Mouse (Mus musculus) erythroblast, embryonic 14.5 days (primary cell): ENCODE data around the gene Ciao2b. TPM values are rescaled to one million over a fixed set of nuclear protein-coding genes. Genes with fewer than 3 reads are reported as not detected.

Experiments used
- H3K27me3 ChIP-seq: 2 replicates; pipeline ENCODE4 v1.6.1; 2012; ENCODE audit warnings: inconsistent platforms; ENCODE audit not compliant: control insufficient read depth
- H3K36me3 ChIP-seq: 2 replicates; pipeline ENCODE4 v1.6.1; 2012; ENCODE audit warnings: mild to moderate bottlenecking, inconsistent platforms; ENCODE audit not compliant: control insufficient read depth
- H3K4me1 ChIP-seq: 2 replicates; pipeline ENCODE4 v1.6.1; 2012; ENCODE audit warnings: inconsistent platforms; ENCODE audit not compliant: control insufficient read depth
- H3K4me3 ChIP-seq: replicated peaks from 2 replicates; pipeline ENCODE3; 2012; ENCODE audit warnings: moderate library complexity, mild to moderate bottlenecking, inconsistent platforms
- H3K9me3 ChIP-seq: 2 replicates; pipeline ENCODE4 v1.6.1; 2012; ENCODE audit warnings: low read length, inconsistent platforms, mixed read lengths; ENCODE audit not compliant: control insufficient read depth
- GATA1 ChIP-seq: IDR thresholded peaks from 2 replicates; pipeline ENCODE4 v1.6.1; 2012; ENCODE audit warnings: low read length, inconsistent platforms, mixed read lengths
- TAL1 ChIP-seq: IDR thresholded peaks from 3 replicates; pipeline ENCODE4 v1.6.1; 2012; ENCODE audit warnings: low read length, inconsistent platforms, mixed read lengths
- polyA plus RNA-seq: library from polyadenylated mRNA; stranded (reverse); fragments of >175 nt; gene quantifications from 2 replicates; pipeline ENCODE4 v1.2.3, GENCODE M21; 2012

Ciao2b gene
- polyA plus RNA-seq, 1 experiment = 10.3 TPM

GRCm38 (mm10) chr8:104635004-104635710, 6.6 kb downstream of the Ciao2b start:
- Histone ChIP-seq H3K36me3 (peaks cover 28% of the 10 kb centered on the region), H3K4me3 (no peak overlapping the region), H3K4me1 (peaks cover 22% of the 10 kb centered on the region), H3K9me3 (no peaks in the 10 kb centered on the region), H3K27me3 (peaks cover 25% of the 10 kb centered on the region)
- no peak for TF ChIP-seq TAL1
- no peak for TF ChIP-seq GATA1

GRCm38 (mm10) chr8:104633156-104633744, 8.5 kb downstream of the Ciao2b start:
- Histone ChIP-seq H3K36me3 (peaks cover 12% of the 10 kb centered on the region), H3K9me3 (no peaks in the 10 kb centered on the region), H3K4me1 (peaks cover 14% of the 10 kb centered on the region), H3K27me3 (peaks cover 34% of the 10 kb centered on the region), H3K4me3 (no peak overlapping the region)
- TF ChIP-seq GATA1 (no peak), TAL1 (no peak)

- Histone ChIP-seq H3K27me3 (peaks cover 34% of the 10 kb centered on the region), H3K9me3 (no peaks in the 10 kb centered on the region), H3K36me3 (peaks cover 5% of the 10 kb centered on the region; the same call in 1 of the 2 replicates), H3K4me1 (peaks cover 14% of the 10 kb centered on the region), H3K4me3 (no peak overlapping the region)
- TF ChIP-seq GATA1 (no peak), TAL1 (no peak)
Measured at GRCm38 (mm10) chr8:104632486-104632885, 9.3 kb downstream of the Ciao2b start.

GRCm38 (mm10) chr8:104631975-104632374, 9.8 kb downstream of the Ciao2b start:
- no peak for TF ChIP-seq TAL1
- no peak for TF ChIP-seq GATA1
- Histone ChIP-seq H3K4me3 (no peak overlapping the region), H3K9me3 (no peaks in the 10 kb centered on the region), H3K4me1 (peaks cover 14% of the 10 kb centered on the region), H3K36me3 (peaks cover 3% of the 10 kb centered on the region; the same call in 1 of the 2 replicates), H3K27me3 (peaks cover 34% of the 10 kb centered on the region)

GRCm38 (mm10) chr8:104630981-104631663, 10.6 kb downstream of the Ciao2b start, which contains the start of gene Rrad:
TSS of gene Rrad (minus strand) at chr8:104631327.
- Histone ChIP-seq H3K4me1 (peaks cover 14% of the 10 kb centered on the region), H3K4me3 (no peak within 1 kb of the TSS)

GRCm38 (mm10) chr8:104630574-104630973, 11.2 kb downstream of the Ciao2b start:
- Histone ChIP-seq H3K4me3 (no peak overlapping the region), H3K36me3 (no peaks in the 10 kb centered on the region; the same call in 1 of the 2 replicates), H3K9me3 (no peaks in the 10 kb centered on the region), H3K4me1 (peaks cover 14% of the 10 kb centered on the region), H3K27me3 (peaks cover 34% of the 10 kb centered on the region)
- no peak for TF ChIP-seq TAL1
- no peak for TF ChIP-seq GATA1

More at GRCm38 (mm10) chr8:104630981-104631663, 10.6 kb downstream of the Ciao2b start, which contains the start of gene Rrad:
- peaks cover 34% of the 10 kb centered on the region for H3K27me3 ChIP-seq
- TF ChIP-seq TAL1 (no peak), GATA1 (no peak)
- H3K9me3 ChIP-seq = no peaks in the 10 kb centered on the region
- peaks cover 3% of the 10 kb centered on the region; the same call in 1 of the 2 replicates for H3K36me3 ChIP-seq

- Histone ChIP-seq H3K27me3 (peaks cover 34% of the 10 kb centered on the region), H3K36me3 (no peaks in the 10 kb centered on the region), H3K9me3 (no peaks in the 10 kb centered on the region), H3K4me3 (no peak overlapping the region), H3K4me1 (peaks cover 14% of the 10 kb centered on the region)
- no peak for TF ChIP-seq GATA1
- no peak for TF ChIP-seq TAL1
Measured at GRCm38 (mm10) chr8:104630111-104630479, 11.7 kb downstream of the Ciao2b start.

GRCm38 (mm10) chr8:104629306-104630110, 12.3 kb downstream of the Ciao2b start:
- H3K4me1 ChIP-seq = peaks cover 14% of the 10 kb centered on the region
- H3K27me3 ChIP-seq = peaks cover 34% of the 10 kb centered on the region
- TF ChIP-seq TAL1 (no peak), GATA1 (no peak)
- H3K9me3 ChIP-seq = no peaks in the 10 kb centered on the region
- no peaks in the 10 kb centered on the region for H3K36me3 ChIP-seq
- no peak overlapping the region for H3K4me3 ChIP-seq

GRCm38 (mm10) chr8:104628402-104628801, 13.4 kb downstream of the Ciao2b start:
- H3K27me3 ChIP-seq = peaks cover 34% of the 10 kb centered on the region
- H3K36me3 ChIP-seq = no peaks in the 10 kb centered on the region
- H3K4me3 ChIP-seq = no peak overlapping the region
- no peaks in the 10 kb centered on the region for H3K9me3 ChIP-seq
- H3K4me1 ChIP-seq = peaks cover 14% of the 10 kb centered on the region
- TF ChIP-seq TAL1 = no peak
- TF ChIP-seq GATA1 = no peak
